Mouse (Mus musculus) intestine, postnatal 0 days (tissue): Measurements from ENCODE around the gene Keap1. TPM values are rescaled to one million over a fixed set of nuclear protein-coding genes. Genes with fewer than 3 reads are reported as not detected.

ENCODE experiments used
- ATAC-seq: fragments of 200-750 bp; cut with Nextera tagmentation; 2 replicates; pipeline ENCODE4 v1.8.0; 2017; ENCODE audit warnings: mild to moderate bottlenecking, moderate TSS enrichment, moderate library complexity
- H3K27ac ChIP-seq: fragments of 300-500 bp; sonication (generic); 2 replicates; pipeline ENCODE4 v1.5.1; 2014; ENCODE audit warnings: mild to moderate bottlenecking, low read depth, low read length, moderate library complexity
- H3K27me3 ChIP-seq: fragments of 300-500 bp; sonication (generic); replicated peaks from 2 replicates; pipeline ENCODE4 v1.6.1; 2014; ENCODE audit warnings: low read length, mixed read lengths; ENCODE audit not compliant: control insufficient read depth, insufficient read depth
- H3K36me3 ChIP-seq: fragments of 300-500 bp; sonication (generic); 2 replicates; pipeline ENCODE4 v1.6.1; 2014; ENCODE audit warnings: mild to moderate bottlenecking, moderate library complexity; ENCODE audit not compliant: control insufficient read depth, insufficient read depth
- H3K4me1 ChIP-seq: fragments of 300-500 bp; sonication (generic); replicated peaks from 2 replicates; pipeline ENCODE4 v1.6.1; 2014; ENCODE audit warnings: antibody characterized with exemption, low read length, mixed read lengths; ENCODE audit not compliant: control insufficient read depth, insufficient read depth
- H3K4me2 ChIP-seq: fragments of 300-500 bp; sonication (generic); replicated peaks from 2 replicates; pipeline ENCODE4 v1.6.1; 2014; ENCODE audit warnings: low read depth, mild to moderate bottlenecking, moderate library complexity
- H3K4me3 ChIP-seq: fragments of 300-500 bp; sonication (generic); 2 replicates; pipeline ENCODE4 v1.5.1; 2014; ENCODE audit warnings: low read depth, low read length
- H3K9ac ChIP-seq: fragments of 300-500 bp; sonication (generic); 2 replicates; pipeline ENCODE4 v1.6.1; 2014; ENCODE audit warnings: mild to moderate bottlenecking, low read depth, low read length
- H3K9me3 ChIP-seq: fragments of 300-500 bp; sonication (generic); 2 replicates; pipeline ENCODE4 v1.6.1; 2016; ENCODE audit warnings: mixed run types; ENCODE audit not compliant: control insufficient read depth
- CTCF ChIP-seq: sonication (generic); IDR thresholded peaks from 2 replicates; pipeline ENCODE4 v1.5.1; 2016; ENCODE audit warnings: low read depth, mild to moderate bottlenecking, control low read depth, antibody characterized with exemption, moderate library complexity
- WGBS: fragments of 180-500 bp; shearing (Covaris S2); extraction: QIAGEN DNeasy Blood & Tissue Kit; methylation state at CpG from one replicate; pipeline ENCODE4 v1.1.7; 2014; 5-methylcytosine and 5-hydroxymethylcytosine counted together
- polyA plus RNA-seq: library from polyadenylated mRNA; unstranded; fragments of >200 nt; fragmentation: Nextera tagmentation; extraction: Ambion mirVana; gene quantifications from 2 replicates; pipeline ENCODE4 v1.2.1, GENCODE M21; 2015

Keap1 gene
- polyA plus RNA-seq, 1 experiment from 2014 or later = 38.3 TPM

- peak overlapping the region; percentile 94 for H3K4me3 ChIP-seq
- H3K4me1 ChIP-seq = peaks cover 11% of the 10 kb centered on the region; the same call in 1 of the 2 replicates
- 21% methylated on average over 19 of the region's 19 CpGs for WGBS
- peak; percentile 58 for TF ChIP-seq CTCF
- peak overlapping the region; percentile 87 for H3K4me2 ChIP-seq
- peaks cover 33% of the 10 kb centered on the region for H3K36me3 ChIP-seq
- no peak for ATAC-seq
- H3K27ac ChIP-seq = peak overlapping the region; percentile 97
- H3K27me3 ChIP-seq = peaks cover under 1% of the 10 kb centered on the region; the same call in 1 of the 2 replicates
- H3K9me3 ChIP-seq = no peaks in the 10 kb centered on the region
- peak overlapping the region; percentile 92 for H3K9ac ChIP-seq
Measured at GRCm38 (mm10) chr9:21237368-21238003, 1.7 kb downstream of the Keap1 start.

DNA sequence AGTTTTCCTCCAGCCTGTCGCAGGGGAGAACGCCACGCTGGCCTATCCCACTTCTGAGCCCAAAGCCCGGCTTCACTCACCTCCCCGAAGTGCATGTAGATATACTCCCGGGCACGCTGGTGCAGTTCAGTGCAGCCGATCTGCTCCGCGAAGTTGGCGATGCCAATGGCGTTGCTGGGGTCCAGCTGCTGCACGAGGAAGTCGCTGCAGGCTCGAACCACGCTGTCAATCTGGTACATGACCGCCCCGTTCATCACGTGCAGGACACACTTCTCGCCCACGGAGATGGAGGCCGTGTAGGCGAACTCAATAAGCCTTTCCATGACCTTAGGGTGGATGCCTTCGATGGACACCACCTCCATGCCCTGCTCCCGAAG, 2.2 kb downstream of the Keap1 start:
- peaks cover 11% of the 10 kb centered on the region; the same call in 1 of the 2 replicates for H3K4me1 ChIP-seq
- no peaks in the 10 kb centered on the region for H3K9me3 ChIP-seq
- H3K36me3 ChIP-seq = peaks cover 33% of the 10 kb centered on the region
- peak overlapping the region; percentile 87 for H3K4me2 ChIP-seq
- no peak for TF ChIP-seq CTCF
- 82% methylated on average over 25 of the region's 25 CpGs for WGBS
- H3K9ac ChIP-seq = no peak overlapping the region
- 0 out of 2 replicates have a peak overlapping the region, but pooled peaks have one; percentile 97 for H3K27ac ChIP-seq
- H3K4me3 ChIP-seq = peak overlapping the region; percentile 94
- ATAC-seq = no peak
- no peaks in the 10 kb centered on the region for H3K27me3 ChIP-seq

GRCm38 (mm10) chr9:21235341-21235740, 3.8 kb downstream of the Keap1 start:
- H3K27ac ChIP-seq = peak overlapping the region; percentile 54; the same call in 1 of the 2 replicates
- WGBS = 58% methylated on average over 4 of the region's 4 CpGs
- no peak overlapping the region for H3K4me3 ChIP-seq
- H3K4me1 ChIP-seq = peaks cover 11% of the 10 kb centered on the region; the same call in 1 of the 2 replicates
- no peaks in the 10 kb centered on the region for H3K27me3 ChIP-seq
- no peak overlapping the region for H3K9ac ChIP-seq
- peak; percentile 35 for ATAC-seq
- no peaks in the 10 kb centered on the region for H3K9me3 ChIP-seq
- peaks cover 45% of the 10 kb centered on the region for H3K36me3 ChIP-seq
- TF ChIP-seq CTCF = no peak
- 0 out of 2 replicates have a peak overlapping the region, but pooled peaks have one; percentile 17 for H3K4me2 ChIP-seq

- Histone ChIP-seq H3K27ac (no peak overlapping the region), H3K9me3 (no peaks in the 10 kb centered on the region), H3K27me3 (no peaks in the 10 kb centered on the region), H3K36me3 (peaks cover 57% of the 10 kb centered on the region), H3K4me1 (peaks cover 11% of the 10 kb centered on the region; the same call in 1 of the 2 replicates), H3K4me3 (no peak overlapping the region), H3K4me2 (no peak overlapping the region), H3K9ac (no peak overlapping the region)
- WGBS = 90% methylated on average over 28 of the region's 28 CpGs
- no peak for ATAC-seq
- TF ChIP-seq CTCF = no peak
Measured at GRCm38 (mm10) chr9:21233805-21234204, 5.4 kb downstream of the Keap1 start.

GRCm38 (mm10) chr9:21233366-21233765, 5.8 kb downstream of the Keap1 start:
- Histone ChIP-seq H3K9me3 (no peaks in the 10 kb centered on the region), H3K36me3 (peaks cover 57% of the 10 kb centered on the region), H3K4me3 (no peak overlapping the region), H3K9ac (no peak overlapping the region), H3K4me2 (no peak overlapping the region), H3K27ac (no peak overlapping the region), H3K4me1 (peaks cover 11% of the 10 kb centered on the region; the same call in 1 of the 2 replicates), H3K27me3 (no peaks in the 10 kb centered on the region)
- no peak for ATAC-seq
- no peak for TF ChIP-seq CTCF
- 94% methylated on average over 29 of the region's 29 CpGs for whole genome bisulfite sequencing

GRCm38 (mm10) chr9:21232867-21233266, 6.3 kb downstream of the Keap1 start:
- Histone ChIP-seq H3K4me2 (no peak overlapping the region), H3K9me3 (no peaks in the 10 kb centered on the region), H3K27ac (no peak overlapping the region), H3K4me1 (peaks cover 11% of the 10 kb centered on the region; the same call in 1 of the 2 replicates), H3K27me3 (no peaks in the 10 kb centered on the region), H3K4me3 (no peak overlapping the region), H3K36me3 (peaks cover 57% of the 10 kb centered on the region), H3K9ac (no peak overlapping the region)
- no peak for ATAC-seq
- no peak for TF ChIP-seq CTCF
- 91% methylated on average over 5 of the region's 5 CpGs for WGBS
